Mouse (Mus musculus): ENCODE results near the gene Ankrd26. TPM values are rescaled to one million over a fixed set of nuclear protein-coding genes. Genes with fewer than 3 reads are reported as not detected.
A peak's percentile ranks its signal among the peaks of the same experiment; 100 is the strongest.
"Not testable (repeated sequence)": the region's sequence is repeated elsewhere in the genome, so short reads cannot be mapped to it uniquely, and the experiment has no call there.

Gene Ankrd26
- 1 to 10 TPM; 2.0 to 2.6 TPM for total RNA-seq (2021)
- long read RNA-seq, experiment 1, result 0 reads
- long read RNA-seq, experiment 2, full-length matches to known transcripts, result 1 of 1 reads
- long read RNA-seq, experiment 2, partial matches to known transcripts, result 0 of 1 reads
- long read RNA-seq, experiment 2, other reads (novel, unspliced or antisense), result 0 of 1 reads

- DNase-seq (ENCODE audit: low spot score), result peak; percentile 92
Observed at GRCm38 (mm10) chr6:118561745-118562609, at the start of gene Ankrd26. Gene Ankrd26 (minus strand): TSS chr6:118562226.

- DNase-seq (ENCODE audit: low spot score), result no peak
Observed at GRCm38 (mm10) chr6:118608906-118609305, 46.9 kb upstream of the Ankrd26 start.

GRCm38 (mm10) chr6:118605974-118606373 is 43.9 kb upstream of the Ankrd26 start:
- no peak for DNase-seq (ENCODE audit: low spot score)

GRCm38 (mm10) chr6:118603825-118604224 is 41.8 kb upstream of the Ankrd26 start:
- no peak for DNase-seq (ENCODE audit: low spot score)

GRCm38 (mm10) chr6:118595681-118596055 is 33.6 kb upstream of the Ankrd26 start:
- no peak for DNase-seq (ENCODE audit: low spot score)

GRCm38 (mm10) chr6:118594833-118595680 is 33.0 kb upstream of the Ankrd26 start:
- no peak for DNase-seq (ENCODE audit: low spot score)

GRCm38 (mm10) chr6:118594070-118594469 is 32.0 kb upstream of the Ankrd26 start:
- no peak for DNase-seq (ENCODE audit: low spot score)

GRCm38 (mm10) chr6:118593377-118594061 is 31.5 kb upstream of the Ankrd26 start:
- DNase-seq (ENCODE audit: low spot score), result no peak

GRCm38 (mm10) chr6:118592662-118593376 is 30.8 kb upstream of the Ankrd26 start:
- no peak for DNase-seq (ENCODE audit: low spot score)

- not testable (repeated sequence) for DNase-seq (ENCODE audit: low spot score)
Observed at GRCm38 (mm10) chr6:118578741-118579140, 16.7 kb upstream of the Ankrd26 start.

- DNase-seq (ENCODE audit: low spot score), result no peak
Observed at GRCm38 (mm10) chr6:118574351-118574750, 12.3 kb upstream of the Ankrd26 start.

GRCm38 (mm10) chr6:118567816-118568215 is 5.8 kb upstream of the Ankrd26 start:
- no peak for DNase-seq (ENCODE audit: low spot score)

GRCm38 (mm10) chr6:118561225-118561624 is 801 bp downstream of the Ankrd26 start:
- no peak for DNase-seq (ENCODE audit: low spot score)

- no peak for DNase-seq (ENCODE audit: low spot score)
Observed at GRCm38 (mm10) chr6:118538627-118539026, 23.4 kb downstream of the Ankrd26 start.

GRCm38 (mm10) chr6:118537201-118537600 is 24.8 kb downstream of the Ankrd26 start:
- not testable (repeated sequence) for DNase-seq (ENCODE audit: low spot score)

- DNase-seq (ENCODE audit: low spot score), result no peak
Observed at GRCm38 (mm10) chr6:118535321-118535720, 26.7 kb downstream of the Ankrd26 start.

GRCm38 (mm10) chr6:118533381-118533780 is 28.6 kb downstream of the Ankrd26 start:
- DNase-seq (ENCODE audit: low spot score), result no peak

- DNase-seq (ENCODE audit: low spot score), result no peak
Observed at GRCm38 (mm10) chr6:118520668-118521067, 41.4 kb downstream of the Ankrd26 start.

GRCm38 (mm10) chr6:118513335-118514012 is 48.6 kb downstream of the Ankrd26 start:
- DNase-seq (ENCODE audit: low spot score), result no peak

GRCm38 (mm10) chr6:118499010-118499409 is 63.0 kb downstream of the Ankrd26 start:
- no peak for DNase-seq (ENCODE audit: low spot score)
